Mouse (Mus musculus): ENCODE data around the gene Sppl2a. TPM values are rescaled to one million over a fixed set of nuclear protein-coding genes. Genes with fewer than 3 reads are reported as not detected.

Gene Sppl2a
- polyA plus RNA-seq, 1 experiment from 2014 or later: 24.0 TPM

- Histone ChIP-seq H3K36me3 (no peaks in the 10 kb centered on the region), H3K9me3 (replicated peaks) (no peaks in the 10 kb centered on the region), H3K4me3 (replicated peaks) (no peak overlapping the region), H3K9ac (no peak overlapping the region), H3K4me1 (replicated peaks) (peaks cover 46% of the 10 kb centered on the region), H3K27me3 (no peaks in the 10 kb centered on the region), H3K4me2 (no peak overlapping the region), H3K27ac (no peak overlapping the region)
- WGBS (ENCODE audit: insufficient replicate concordance): 82% methylated on average over 3 of the region's 3 CpGs
- ATAC-seq (ENCODE audit: low read depth) (no peak), DNase-seq (no peak)
These were observed 68.0 kb downstream of the Sppl2a start for GRCm38 (mm10) chr2:126865026-126865425.

GRCm38 (mm10) chr2:126844751-126845150, 88.3 kb downstream of the Sppl2a start:
- no peak overlapping the region for H3K27ac ChIP-seq
- no peak overlapping the region for H3K9ac ChIP-seq
- H3K27me3 ChIP-seq: no peaks in the 10 kb centered on the region
- no peaks in the 10 kb centered on the region for H3K4me1 ChIP-seq (replicated peaks)
- H3K4me3 ChIP-seq (replicated peaks): no peak overlapping the region
- H3K9me3 ChIP-seq (replicated peaks): no peaks in the 10 kb centered on the region
- H3K4me2 ChIP-seq: no peak overlapping the region
- DNase-seq (no peak), ATAC-seq (ENCODE audit: low read depth) (no peak)
- 77% methylated on average over 4 of the region's 4 CpGs for WGBS (ENCODE audit: insufficient replicate concordance)
- H3K36me3 ChIP-seq: peaks cover 52% of the 10 kb centered on the region

Small RNA genes lying within 50 kb of the gene (microRNA-seq; reads per million reads assigned to microRNA genes)
- 1.2 reads per million for gene Mir3473g

Other genes starting within 250 kb of the Sppl2a start
- gene Usp8, start 225.9 kb downstream of the Sppl2a start, polyA plus RNA-seq (2015; fragmentation: Nextera tagmentation; extraction: Ambion mirVana): 18.0 and 25.6 TPM in 2 replicates
- 1.8 and 2.1 TPM in 2 replicates for gene Usp50, start 149.8 kb downstream of the Sppl2a start, polyA plus RNA-seq (2015; fragmentation: Nextera tagmentation; extraction: Ambion mirVana)
- 20.8 and 22.0 TPM in 2 replicates for gene Trpm7, start 57.0 kb downstream of the Sppl2a start, polyA plus RNA-seq (2015; fragmentation: Nextera tagmentation; extraction: Ambion mirVana)
- gene Ap4e1, start 75.5 kb upstream of the Sppl2a start, polyA plus RNA-seq (2015; fragmentation: Nextera tagmentation; extraction: Ambion mirVana): 5.0 and 7.0 TPM in 2 replicates
- 71.8 and 72.2 TPM in 2 replicates for gene Blvra, start 137.4 kb upstream of the Sppl2a start, polyA plus RNA-seq (2015; fragmentation: Nextera tagmentation; extraction: Ambion mirVana)
- 59.3 and 74.5 TPM in 2 replicates for gene Ncaph, start 200.7 kb upstream of the Sppl2a start, polyA plus RNA-seq (2015; fragmentation: Nextera tagmentation; extraction: Ambion mirVana)
- gene Itpripl1, start 210.2 kb upstream of the Sppl2a start, polyA plus RNA-seq (2015; fragmentation: Nextera tagmentation; extraction: Ambion mirVana): 31.4 and 31.7 TPM in 2 replicates

All from liver, embryonic 13.5 days (tissue).